Mouse (Mus musculus) liver, adult 2 months (tissue): Measurements from ENCODE around the gene Nol12.

ENCODE experiments used
- CTCF ChIP-seq: fragments of 200-500 bp; IDR thresholded peaks from 2 replicates; pipeline ENCODE4 v1.5.1; 2011; ENCODE audit warnings: low read depth, low read length, control low read depth
- POLR2A ChIP-seq: fragments of 200-500 bp; IDR thresholded peaks from 2 replicates; pipeline ENCODE4 v1.6.1; 2011; ENCODE audit warnings: low read length, control low read depth; ENCODE audit not compliant: insufficient read depth; ENCODE audit errors: extremely low read depth

DNA sequence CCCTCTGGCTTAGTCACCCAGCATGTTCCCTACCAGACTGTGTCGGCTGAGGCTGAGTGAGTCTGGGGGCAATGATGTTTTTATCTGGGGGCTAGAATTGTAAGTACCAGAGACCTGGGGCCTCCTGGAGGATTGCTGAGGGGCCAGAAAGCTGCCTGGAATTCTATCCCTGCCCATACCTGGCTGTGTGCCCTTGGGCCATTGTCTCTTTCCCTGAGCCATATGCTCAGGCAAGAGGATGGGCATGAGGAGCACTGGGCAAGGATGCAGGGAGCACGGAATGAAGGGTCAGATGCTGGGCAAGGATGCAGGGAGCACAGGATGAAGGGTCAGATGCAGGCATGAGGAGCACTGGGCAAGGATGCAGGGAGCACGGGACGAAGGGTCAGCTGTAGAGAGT is 45.4 kb downstream of the Nol12 start:
- no peak for TF ChIP-seq CTCF
- no peak for TF ChIP-seq POLR2A
